Mouse (Mus musculus): ENCODE data around the gene Lrrc8c.

GRCm38 (mm10) chr5:105480561-105480960 lies 38.6 kb upstream of the Lrrc8c start:
- TF ChIP-seq ZC3H11A (IDR thresholded peaks at IDR 0.05; ENCODE audit: borderline replicate concordance, low read depth, low read length), result no peak
- no peak for TF ChIP-seq MAFK (IDR thresholded peaks at IDR 0.05; ENCODE audit: insufficient read depth, low read depth, low read length)
- no peak for TF ChIP-seq CHD2 (IDR thresholded peaks at IDR 0.05; ENCODE audit: low read depth, low read length)
